Mouse (Mus musculus): ENCODE measurements around the gene Olfr970.
"Not testable (repeated sequence)": the region's sequence is repeated elsewhere in the genome, so short reads cannot be mapped to it uniquely, and the experiment has no call there.

The Olfr970 gene

DNA sequence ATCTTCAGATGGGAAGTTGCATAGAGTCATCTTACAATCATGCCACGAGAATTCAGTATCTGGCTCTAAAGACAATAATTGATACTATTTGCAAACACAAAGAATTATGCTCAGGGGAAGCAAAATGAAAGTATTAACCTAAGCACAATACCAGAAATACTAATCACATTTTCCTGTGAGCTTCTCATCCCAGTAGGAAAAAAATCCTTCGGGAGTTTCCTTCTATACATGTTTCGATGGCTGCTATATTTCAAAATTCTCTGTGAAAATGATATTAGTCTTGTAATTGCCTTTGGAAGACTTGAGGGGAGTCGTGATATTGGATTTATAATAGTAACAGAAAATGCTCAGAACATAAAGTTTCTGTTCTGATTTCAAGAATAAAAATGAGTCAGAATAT, at the start of gene Olfr970:
Olfr970 (plus strand) TSS at position 301 of the 400 bp plus-strand sequence.
- no peak for DNase-seq

DNA sequence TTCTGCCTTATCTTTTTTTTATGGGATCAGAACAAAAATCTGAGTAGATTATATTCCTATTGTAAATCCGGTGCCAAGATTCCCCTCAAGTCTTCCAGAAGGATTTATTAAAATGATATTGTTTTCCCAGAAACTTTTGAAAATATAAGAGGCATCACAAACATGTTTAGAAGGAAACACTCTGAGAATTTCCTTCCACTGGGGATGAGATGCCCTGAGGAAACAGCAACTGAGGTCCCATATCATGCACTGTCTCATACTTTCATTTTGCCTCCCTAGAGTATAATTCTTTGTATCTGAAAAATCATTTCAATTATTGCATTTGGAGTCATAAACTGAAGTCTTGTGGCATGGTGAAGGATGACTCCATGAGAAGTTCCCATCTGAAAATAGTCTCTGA, 25.5 kb upstream of the Olfr970 start, which contains the start of gene Olfr968:
Olfr968 (minus strand) TSS at position 101 of the 400 bp plus-strand sequence.
- no peak for DNase-seq

DNA sequence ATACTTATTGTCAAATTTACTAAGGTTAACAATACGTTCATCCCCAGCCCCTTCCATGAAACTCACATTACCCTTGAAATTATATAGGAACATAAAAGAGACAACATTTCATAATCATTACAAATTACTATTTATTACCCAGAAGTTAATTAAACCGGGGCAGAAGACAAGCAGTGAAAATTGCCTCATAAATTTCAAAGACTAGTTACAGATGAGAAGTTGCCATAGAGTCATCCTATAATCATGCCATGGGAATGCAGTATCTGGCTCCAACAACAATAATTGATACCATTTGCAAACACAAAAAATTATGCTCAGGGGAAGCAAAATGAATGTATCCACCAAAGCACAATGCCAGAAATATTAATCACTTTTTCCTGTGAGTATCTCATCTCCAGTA, 18.1 kb upstream of the Olfr970 start, which contains the start of gene Olfr969:
Olfr969 (plus strand) TSS at position 388 of the 400 bp plus-strand sequence.
- no peak for DNase-seq

GRCm38 (mm10) chr9:39836576-39836975, 27.9 kb downstream of the Olfr970 start, which contains the start of gene Olfr971:
Olfr971 (plus strand) TSS chr9:39836876.
- not testable (repeated sequence) for DNase-seq

DNA sequence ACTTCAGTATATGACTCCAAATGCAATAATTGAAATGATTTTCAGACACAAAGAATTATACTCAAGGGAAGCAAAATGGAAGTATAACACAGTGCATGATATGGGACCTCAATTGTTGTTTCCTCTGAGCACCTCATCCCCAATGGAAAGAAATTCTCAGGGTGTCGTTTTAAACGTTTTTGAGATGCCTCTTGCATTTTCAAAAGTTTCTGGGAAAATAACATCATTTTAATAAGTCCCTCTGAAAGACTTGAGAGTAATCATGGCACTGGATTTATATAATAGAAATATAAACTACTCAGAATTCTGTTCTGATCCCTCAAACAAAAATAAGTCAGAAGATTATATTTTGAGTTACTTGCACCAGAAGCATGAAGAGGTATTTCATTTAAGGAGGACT, 57.5 kb downstream of the Olfr970 start, which contains the start of gene Olfr972:
Olfr972 (plus strand) TSS at position 301 of the 400 bp plus-strand sequence.
- no peak for DNase-seq
